Mouse (Mus musculus): ENCODE results near the gene Scfd2. TPM values are rescaled to one million over a fixed set of nuclear protein-coding genes. Genes with fewer than 3 reads are reported as not detected.

Scfd2 gene
- polyA plus RNA-seq, 1 experiment from 2014 or later = 15.0 TPM

DNA sequence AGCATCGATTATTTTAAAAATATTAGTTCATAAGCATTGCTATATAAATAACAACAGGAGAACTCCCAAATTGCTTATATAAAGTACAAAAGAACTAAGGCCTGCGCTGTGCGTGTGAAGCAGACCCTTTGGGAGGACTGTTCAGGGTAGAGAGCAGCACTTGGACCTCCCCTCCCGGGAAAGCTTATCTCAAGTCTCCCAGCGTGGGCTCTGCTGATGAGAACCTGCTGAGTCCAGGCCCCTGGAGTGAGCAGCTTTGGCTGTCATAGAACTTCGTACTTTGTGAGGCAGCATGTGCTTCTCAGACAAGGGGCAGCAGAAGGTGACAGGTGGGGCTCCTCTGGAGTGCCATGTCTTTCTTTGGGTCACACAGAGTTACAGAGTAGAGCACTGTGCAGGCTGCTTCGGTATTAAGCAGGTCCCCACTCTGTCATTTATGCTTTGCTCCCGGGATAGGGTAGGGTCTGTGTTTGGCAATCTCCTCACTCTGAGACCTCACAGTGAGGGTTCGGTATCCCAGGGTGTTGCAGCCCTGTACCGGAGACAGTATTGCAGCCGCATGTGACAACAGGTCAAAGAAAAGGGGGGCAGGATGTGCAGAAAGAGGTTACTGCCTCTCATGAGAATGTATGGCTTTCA is 301.7 kb downstream of the Scfd2 start:
- Histone ChIP-seq H3K4me2 (ENCODE audit: low read depth, low read length) (no peak overlapping the region), H3K9me3 (replicated peaks; ENCODE audit: control insufficient read depth, low read length) (no peaks in the 10 kb centered on the region), H3K27ac (ENCODE audit: low read length) (peak overlapping the region; percentile 69), H3K36me3 (ENCODE audit: control insufficient read depth, insufficient read depth) (no peaks in the 10 kb centered on the region), H3K4me3 (ENCODE audit: low read length) (no peak overlapping the region), H3K27me3 (ENCODE audit: control insufficient read depth, insufficient read depth, low read length) (no peaks in the 10 kb centered on the region), H3K4me1 (ENCODE audit: control insufficient read depth, insufficient read depth, low read length) (peaks cover 17% of the 10 kb centered on the region), H3K9ac (ENCODE audit: low read length) (peak overlapping the region; percentile 37)
- 32% methylated on average over 11 of the region's 11 CpGs for WGBS
- ATAC-seq (replicated peaks; ENCODE audit: extremely low read depth, insufficient read depth, low FRiP score) = peak; percentile 53; the same call in 1 of the 2 replicates

- WGBS = 56% methylated on average over 1 of the region's 1 CpGs
- H3K27ac ChIP-seq (ENCODE audit: low read length) = no peak overlapping the region
These were observed 302.6 kb downstream of the Scfd2 start for GRCm38 (mm10) chr5:74228938-74229337.

DNA sequence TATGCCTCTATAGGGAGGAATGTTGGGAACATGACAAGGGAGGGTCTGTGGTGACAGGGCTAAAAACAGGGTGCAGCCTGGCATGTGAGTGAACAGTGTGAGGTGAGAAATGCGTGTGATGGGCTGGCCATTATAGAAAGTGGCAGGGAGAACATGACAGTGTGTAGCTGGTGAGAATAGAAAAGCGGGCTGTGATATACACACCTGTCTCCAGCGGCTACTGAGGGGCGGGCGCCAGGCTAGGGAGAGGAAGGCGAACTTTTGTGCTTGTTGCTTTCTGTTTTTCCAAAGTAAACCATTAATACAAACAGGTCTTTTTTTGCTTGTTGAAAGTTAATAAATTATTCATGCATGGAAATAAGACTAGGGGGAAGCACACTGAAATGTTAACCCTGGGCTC is 304.2 kb downstream of the Scfd2 start:
- H3K27ac ChIP-seq (ENCODE audit: low read length) = no peak overlapping the region
- H3K27me3 ChIP-seq (ENCODE audit: control insufficient read depth, insufficient read depth, low read length) = no peaks in the 10 kb centered on the region
- no peaks in the 10 kb centered on the region for H3K9me3 ChIP-seq (replicated peaks; ENCODE audit: control insufficient read depth, low read length)
- no peak overlapping the region for H3K4me2 ChIP-seq (ENCODE audit: low read depth, low read length)
- no peak overlapping the region for H3K4me3 ChIP-seq (ENCODE audit: low read length)
- ATAC-seq (replicated peaks; ENCODE audit: extremely low read depth, insufficient read depth, low FRiP score) = no peak
- H3K36me3 ChIP-seq (ENCODE audit: control insufficient read depth, insufficient read depth) = no peaks in the 10 kb centered on the region
- WGBS = 90% methylated on average over 6 of the region's 6 CpGs
- H3K4me1 ChIP-seq (ENCODE audit: control insufficient read depth, insufficient read depth, low read length) = peaks cover 17% of the 10 kb centered on the region
- no peak overlapping the region for H3K9ac ChIP-seq (ENCODE audit: low read length)

More at GRCm38 (mm10) chr5:74228938-74229337, 302.6 kb downstream of the Scfd2 start:
- no peaks in the 10 kb centered on the region for H3K9me3 ChIP-seq (replicated peaks; ENCODE audit: control insufficient read depth, low read length)
- no peak overlapping the region for H3K4me2 ChIP-seq (ENCODE audit: low read depth, low read length)
- no peak for ATAC-seq (replicated peaks; ENCODE audit: extremely low read depth, insufficient read depth, low FRiP score)
- H3K36me3 ChIP-seq (ENCODE audit: control insufficient read depth, insufficient read depth) = no peaks in the 10 kb centered on the region
- H3K4me1 ChIP-seq (ENCODE audit: control insufficient read depth, insufficient read depth, low read length) = peaks cover 17% of the 10 kb centered on the region
- H3K4me3 ChIP-seq (ENCODE audit: low read length) = no peak overlapping the region
- H3K27me3 ChIP-seq (ENCODE audit: control insufficient read depth, insufficient read depth, low read length) = no peaks in the 10 kb centered on the region
- no peak overlapping the region for H3K9ac ChIP-seq (ENCODE audit: low read length)

DNA sequence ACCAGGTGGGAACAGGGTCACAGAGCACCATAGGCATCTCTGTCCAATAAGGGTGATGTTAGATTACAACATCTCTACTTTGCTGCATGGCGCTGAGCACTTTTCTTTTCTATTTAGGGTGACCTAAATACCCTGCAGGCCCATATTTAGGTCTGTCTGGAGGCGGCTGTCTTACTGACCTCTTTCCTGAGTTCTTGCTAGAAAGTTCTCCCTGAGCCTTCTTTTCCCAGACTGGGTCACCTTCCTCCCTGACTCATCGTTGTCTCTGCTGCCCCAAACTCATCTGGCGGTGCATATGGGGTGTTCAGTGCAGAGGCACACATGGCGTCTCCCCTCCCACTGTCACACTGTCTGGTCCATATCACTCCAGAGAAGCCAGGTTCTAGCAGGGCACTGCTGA is 305.4 kb downstream of the Scfd2 start:
- Histone ChIP-seq H3K27me3 (ENCODE audit: control insufficient read depth, insufficient read depth, low read length) (no peaks in the 10 kb centered on the region), H3K4me3 (ENCODE audit: low read length) (no peak overlapping the region), H3K9ac (ENCODE audit: low read length) (no peak overlapping the region), H3K36me3 (ENCODE audit: control insufficient read depth, insufficient read depth) (no peaks in the 10 kb centered on the region), H3K4me2 (ENCODE audit: low read depth, low read length) (no peak overlapping the region), H3K4me1 (ENCODE audit: control insufficient read depth, insufficient read depth, low read length) (peaks cover 17% of the 10 kb centered on the region), H3K9me3 (replicated peaks; ENCODE audit: control insufficient read depth, low read length) (no peaks in the 10 kb centered on the region), H3K27ac (ENCODE audit: low read length) (no peak overlapping the region)
- WGBS = 82% methylated on average over 5 of the region's 5 CpGs
- ATAC-seq (replicated peaks; ENCODE audit: extremely low read depth, insufficient read depth, low FRiP score) = no peak

DNA sequence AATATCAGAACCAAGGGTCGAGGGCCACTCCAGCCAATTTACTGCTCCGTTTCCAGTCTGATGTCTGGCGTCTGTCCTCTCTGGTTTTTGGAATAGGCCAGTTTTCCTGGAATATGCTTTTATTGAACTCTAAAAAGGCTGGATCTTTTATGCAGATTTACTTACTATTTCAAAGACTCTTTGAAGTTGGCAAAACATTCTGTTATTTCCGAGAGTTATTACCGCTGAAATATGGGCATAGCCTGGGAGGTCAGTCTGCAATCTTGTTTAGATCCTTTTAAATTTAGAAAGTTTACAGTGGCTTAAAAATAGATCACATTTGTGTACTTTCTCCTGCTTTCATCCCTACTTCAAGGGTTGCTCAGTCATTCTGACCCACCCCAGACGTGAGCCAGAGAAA is 307.1 kb downstream of the Scfd2 start:
- Histone ChIP-seq H3K4me2 (ENCODE audit: low read depth, low read length) (no peak overlapping the region), H3K36me3 (ENCODE audit: control insufficient read depth, insufficient read depth) (no peaks in the 10 kb centered on the region), H3K27ac (ENCODE audit: low read length) (no peak overlapping the region), H3K9ac (ENCODE audit: low read length) (no peak overlapping the region), H3K27me3 (ENCODE audit: control insufficient read depth, insufficient read depth, low read length) (no peaks in the 10 kb centered on the region), H3K9me3 (replicated peaks; ENCODE audit: control insufficient read depth, low read length) (no peaks in the 10 kb centered on the region), H3K4me1 (ENCODE audit: control insufficient read depth, insufficient read depth, low read length) (peaks cover 3% of the 10 kb centered on the region), H3K4me3 (ENCODE audit: low read length) (no peak overlapping the region)
- WGBS = 87% methylated on average over 6 of the region's 6 CpGs
- ATAC-seq (replicated peaks; ENCODE audit: extremely low read depth, insufficient read depth, low FRiP score) = no peak

DNA sequence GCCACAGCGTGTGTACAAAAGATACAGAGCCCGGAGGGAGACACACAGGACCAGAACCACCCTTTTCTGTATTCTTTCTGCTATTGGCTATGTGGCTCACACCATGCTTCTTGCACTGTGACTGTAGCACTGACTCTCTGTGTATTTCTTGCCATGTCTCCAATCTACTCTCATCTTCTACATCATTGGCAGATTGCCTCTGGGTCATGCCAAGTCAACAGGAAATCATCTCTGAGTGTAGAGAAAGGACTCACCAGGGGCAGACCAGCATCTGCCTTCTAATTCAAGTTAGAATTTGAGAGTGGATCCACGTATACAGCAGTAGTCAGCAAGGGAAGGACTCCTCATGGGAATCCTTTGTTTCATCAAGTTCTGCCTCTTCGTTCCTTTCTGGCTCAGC is 308.9 kb downstream of the Scfd2 start:
- Histone ChIP-seq H3K4me1 (ENCODE audit: control insufficient read depth, insufficient read depth, low read length) (no peaks in the 10 kb centered on the region), H3K36me3 (ENCODE audit: control insufficient read depth, insufficient read depth) (no peaks in the 10 kb centered on the region), H3K27ac (ENCODE audit: low read length) (no peak overlapping the region), H3K9me3 (replicated peaks; ENCODE audit: control insufficient read depth, low read length) (no peaks in the 10 kb centered on the region), H3K4me2 (ENCODE audit: low read depth, low read length) (no peak overlapping the region), H3K9ac (ENCODE audit: low read length) (no peak overlapping the region), H3K27me3 (ENCODE audit: control insufficient read depth, insufficient read depth, low read length) (no peaks in the 10 kb centered on the region), H3K4me3 (ENCODE audit: low read length) (no peak overlapping the region)
- WGBS = 77% methylated on average over 4 of the region's 4 CpGs
- no peak for ATAC-seq (replicated peaks; ENCODE audit: extremely low read depth, insufficient read depth, low FRiP score)

GRCm38 (mm10) chr5:74218524-74218923 is 313.0 kb downstream of the Scfd2 start:
- Histone ChIP-seq H3K4me3 (ENCODE audit: low read length) (no peak overlapping the region), H3K27ac (ENCODE audit: low read length) (no peak overlapping the region), H3K27me3 (ENCODE audit: control insufficient read depth, insufficient read depth, low read length) (no peaks in the 10 kb centered on the region), H3K9ac (ENCODE audit: low read length) (no peak overlapping the region), H3K9me3 (replicated peaks; ENCODE audit: control insufficient read depth, low read length) (no peaks in the 10 kb centered on the region), H3K4me1 (ENCODE audit: control insufficient read depth, insufficient read depth, low read length) (no peaks in the 10 kb centered on the region), H3K36me3 (ENCODE audit: control insufficient read depth, insufficient read depth) (no peaks in the 10 kb centered on the region), H3K4me2 (ENCODE audit: low read depth, low read length) (no peak overlapping the region)
- no peak for ATAC-seq (replicated peaks; ENCODE audit: extremely low read depth, insufficient read depth, low FRiP score)
- WGBS = 67% methylated on average over 4 of the region's 4 CpGs

DNA sequence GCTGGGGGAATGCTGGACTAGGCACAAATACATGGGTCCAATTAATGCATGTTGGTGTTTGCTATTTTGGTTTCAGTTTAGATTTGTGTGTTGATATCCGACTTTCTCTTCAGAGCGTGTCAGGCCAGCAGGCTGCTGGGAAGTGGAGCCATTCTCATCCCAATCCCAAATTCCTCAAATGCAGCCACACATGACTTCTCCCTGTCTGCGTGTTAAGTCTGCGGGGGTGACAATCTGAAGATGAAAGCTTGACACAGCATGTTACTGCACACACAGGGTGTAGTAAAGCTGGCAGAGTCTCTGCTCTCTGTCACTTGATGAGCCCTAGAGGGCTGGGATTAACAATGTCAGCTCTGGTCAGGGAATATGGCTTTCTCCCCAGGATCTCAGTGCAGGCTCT is 316.4 kb downstream of the Scfd2 start:
- Histone ChIP-seq H3K4me3 (ENCODE audit: low read length) (no peak overlapping the region), H3K9ac (ENCODE audit: low read length) (no peak overlapping the region), H3K36me3 (ENCODE audit: control insufficient read depth, insufficient read depth) (no peaks in the 10 kb centered on the region), H3K9me3 (replicated peaks; ENCODE audit: control insufficient read depth, low read length) (no peaks in the 10 kb centered on the region), H3K27me3 (ENCODE audit: control insufficient read depth, insufficient read depth, low read length) (no peaks in the 10 kb centered on the region), H3K4me1 (ENCODE audit: control insufficient read depth, insufficient read depth, low read length) (peaks cover 9% of the 10 kb centered on the region), H3K4me2 (ENCODE audit: low read depth, low read length) (no peak overlapping the region), H3K27ac (ENCODE audit: low read length) (no peak overlapping the region)
- no peak for ATAC-seq (replicated peaks; ENCODE audit: extremely low read depth, insufficient read depth, low FRiP score)
- 47% methylated on average over 4 of the region's 4 CpGs for WGBS

DNA sequence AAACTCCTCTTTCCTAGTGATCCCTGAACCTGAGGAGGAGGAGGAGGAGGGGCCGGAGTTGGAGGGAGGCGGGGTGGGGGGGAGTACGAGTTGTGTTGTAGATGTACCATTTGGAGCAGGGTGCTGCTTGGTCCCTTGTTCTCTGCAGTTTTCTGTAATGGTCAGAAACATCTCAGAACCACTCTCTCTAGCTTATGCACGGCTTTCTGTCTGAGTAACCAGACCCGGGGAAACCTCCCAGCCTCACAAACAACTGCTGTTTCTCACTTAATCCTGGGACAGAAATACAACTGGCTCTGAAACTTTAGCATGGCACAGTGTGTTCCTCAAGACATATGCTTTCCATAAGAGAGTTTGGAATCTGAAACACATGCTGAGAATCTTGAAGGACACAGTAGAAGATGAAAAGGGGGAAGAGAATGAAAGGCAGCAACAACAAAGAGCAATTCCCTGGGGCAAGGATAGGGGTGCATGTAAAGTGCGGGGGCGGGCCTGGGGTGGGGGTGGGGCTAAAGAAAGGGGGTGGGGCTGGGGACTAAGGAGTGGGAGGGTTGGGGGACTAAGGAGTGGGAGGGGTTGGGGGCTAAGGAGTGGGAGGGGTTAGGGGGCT is 317.0 kb downstream of the Scfd2 start:
- H3K4me2 ChIP-seq (ENCODE audit: low read depth, low read length) = no peak overlapping the region
- peaks cover 9% of the 10 kb centered on the region for H3K4me1 ChIP-seq (ENCODE audit: control insufficient read depth, insufficient read depth, low read length)
- ATAC-seq (replicated peaks; ENCODE audit: extremely low read depth, insufficient read depth, low FRiP score) = no peak
- H3K27ac ChIP-seq (ENCODE audit: low read length) = no peak overlapping the region
- H3K27me3 ChIP-seq (ENCODE audit: control insufficient read depth, insufficient read depth, low read length) = no peaks in the 10 kb centered on the region
- no peaks in the 10 kb centered on the region for H3K9me3 ChIP-seq (replicated peaks; ENCODE audit: control insufficient read depth, low read length)
- 35% methylated on average over 7 of the region's 7 CpGs for whole genome bisulfite sequencing
- no peak overlapping the region for H3K9ac ChIP-seq (ENCODE audit: low read length)
- H3K4me3 ChIP-seq (ENCODE audit: low read length) = no peak overlapping the region
- no peaks in the 10 kb centered on the region for H3K36me3 ChIP-seq (ENCODE audit: control insufficient read depth, insufficient read depth)
